In genomic region chr16:96753781-96754173, GRCm38 (mm10) we compare ENCODE assay signal across 14 mouse cellular contexts.
DNase-seq lines count a peak whose midpoint lies in the region; ATAC-seq lines count a peak whose summit lies in the region.
"Had no signal": no experiment of that assay in that cellular context is flagged by ENCODE, and none has a peak within 500 bp of the region (broad histone marks: within the 10 kb centered on the region; RNA-seq: fewer than 3 reads in every experiment).

No protein-coding gene starts in this region.

- no peaks in the 10 kb centered on the region for H3K9me3 ChIP-seq in forebrain, embryonic 14.5 days (replicated peaks; ENCODE audit: control insufficient read depth, low read length)
- H3K9me3 ChIP-seq in forebrain, embryonic 10.5 days = no peaks in the 10 kb centered on the region
- no peaks in the 10 kb centered on the region for H3K9me3 ChIP-seq in midbrain, embryonic 13.5 days
- H3K9me3 ChIP-seq in midbrain, embryonic 11.5 days (ENCODE audit: control insufficient read depth, low read length) = no peaks in the 10 kb centered on the region
- H3K9me3 ChIP-seq: heart, embryonic 10.5 days had no signal

- H3K9ac ChIP-seq in forebrain, embryonic 14.5 days (ENCODE audit: low read length) = no peak overlapping the region
- H3K9ac ChIP-seq in midbrain, embryonic 13.5 days (replicated peaks) = no peak overlapping the region
- H3K9ac ChIP-seq in midbrain, embryonic 11.5 days (ENCODE audit: low read length) = no peak overlapping the region

- no peak overlapping the region for H3K4me3 ChIP-seq in forebrain, embryonic 14.5 days (ENCODE audit: low read depth, low read length)
- no peak overlapping the region for H3K4me3 ChIP-seq in forebrain, embryonic 10.5 days
- H3K4me3 ChIP-seq in midbrain, embryonic 13.5 days (replicated peaks) = no peak overlapping the region
- no peak overlapping the region for H3K4me3 ChIP-seq in midbrain, embryonic 11.5 days (ENCODE audit: low read depth, low read length)
- H3K4me3 ChIP-seq: heart, embryonic 10.5 days had no signal

- no peaks in the 10 kb centered on the region for H3K27me3 ChIP-seq in forebrain, embryonic 14.5 days (replicated peaks; ENCODE audit: control insufficient read depth, insufficient read depth, low read length)
- H3K27me3 ChIP-seq in forebrain, embryonic 10.5 days (ENCODE audit: poor library complexity, severe bottlenecking) = peaks cover 21% of the 10 kb centered on the region
- H3K27me3 ChIP-seq in midbrain, embryonic 13.5 days = no peaks in the 10 kb centered on the region
- H3K27me3 ChIP-seq in midbrain, embryonic 11.5 days (ENCODE audit: control insufficient read depth, insufficient read depth, low read length) = no peaks in the 10 kb centered on the region

- H3K27ac ChIP-seq in forebrain, embryonic 14.5 days (ENCODE audit: low read depth, low read length) = peak overlapping the region; percentile 52; the same call in 1 of the 2 replicates
- H3K27ac ChIP-seq in forebrain, embryonic 10.5 days = no peak overlapping the region
- H3K27ac ChIP-seq in midbrain, embryonic 13.5 days = peak overlapping the region; percentile 51; the same call in 1 of the 2 replicates
- H3K27ac ChIP-seq in midbrain, embryonic 11.5 days (ENCODE audit: low read depth, low read length) = no peak overlapping the region
- H3K27ac ChIP-seq: heart, embryonic 10.5 days; macrophage had no signal

- DNase-seq in forebrain, embryonic 14.5 days (ENCODE audit: low spot score) = no peak
- no peak for DNase-seq in forebrain, embryonic 10.5 days (ENCODE audit: extremely low spot score, low spot score)
- DNase-seq in midbrain, embryonic 11.5 days (ENCODE audit: low spot score, missing footprints) = no peak
- peak; percentile 51 to 69 for DNase-seq in left cerebral cortex, postnatal 10 days (ENCODE audit: extremely low spot score in 1 of 2, low spot score in 2 of 2)
- peak; percentile 21 for DNase-seq in right cerebral cortex, postnatal 25 days
- DNase-seq in adrenal gland, postnatal 4 days (ENCODE audit: low spot score in 2 of 2) = no peak
- no peak for DNase-seq in urinary bladder, postnatal 4 days (ENCODE audit: low spot score in 2 of 2)
- DNase-seq: embryo, embryonic 11 days; kidney, postnatal 14 days; liver had no signal

- WGBS in forebrain, embryonic 14.5 days = 30% methylated on average over 4 of the region's 4 CpGs
- 40% methylated on average over 4 of the region's 4 CpGs for WGBS in forebrain, embryonic 10.5 days
- WGBS in midbrain, embryonic 13.5 days = 22% methylated on average over 4 of the region's 4 CpGs
- WGBS in midbrain, embryonic 11.5 days = 48% methylated on average over 4 of the region's 4 CpGs

- no peak overlapping the region for H3K4me2 ChIP-seq in forebrain, embryonic 14.5 days (ENCODE audit: low read length)
- H3K4me2 ChIP-seq in midbrain, embryonic 13.5 days (replicated peaks) = no peak overlapping the region
- H3K4me2 ChIP-seq in midbrain, embryonic 11.5 days = no peak overlapping the region

- H3K36me3 ChIP-seq in forebrain, embryonic 14.5 days (ENCODE audit: control insufficient read depth, insufficient read depth, low read length) = no peaks in the 10 kb centered on the region
- no peaks in the 10 kb centered on the region for H3K36me3 ChIP-seq in forebrain, embryonic 10.5 days (replicated peaks)
- H3K36me3 ChIP-seq in midbrain, embryonic 13.5 days = no peaks in the 10 kb centered on the region
- H3K36me3 ChIP-seq in midbrain, embryonic 11.5 days (ENCODE audit: control insufficient read depth, insufficient read depth, low read length) = no peaks in the 10 kb centered on the region
- H3K36me3 ChIP-seq: G1E; heart, embryonic 10.5 days had no signal

- ATAC-seq in forebrain, embryonic 14.5 days = no peak
- no peak for ATAC-seq in midbrain, embryonic 13.5 days
- ATAC-seq in midbrain, embryonic 11.5 days (ENCODE audit: low FRiP score) = no peak

- H3K4me1 ChIP-seq in forebrain, embryonic 14.5 days (ENCODE audit: control insufficient read depth, insufficient read depth, low read length) = peaks cover 21% of the 10 kb centered on the region
- peaks cover 27% of the 10 kb centered on the region for H3K4me1 ChIP-seq in forebrain, embryonic 10.5 days
- peaks cover 56% of the 10 kb centered on the region for H3K4me1 ChIP-seq in midbrain, embryonic 13.5 days (replicated peaks)
- peaks cover 21% of the 10 kb centered on the region for H3K4me1 ChIP-seq in midbrain, embryonic 11.5 days (ENCODE audit: control insufficient read depth, insufficient read depth, low read length)

- intact Hi-C loops in left cerebral cortex, postnatal 10 days (cut with DNase I) = no loop called here

Comparison
In these comparisons a context has a peak if more than half of its experiments do, and no peak if none do; other contexts are left out.
1. H3K27ac ChIP-seq: peak in forebrain, embryonic 14.5 days (single experiment) and midbrain, embryonic 13.5 days (single experiment); none in forebrain, embryonic 10.5 days (single experiment) and midbrain, embryonic 11.5 days (single experiment).
2. DNase-seq: peak in left cerebral cortex, postnatal 10 days (2 of 2) and right cerebral cortex, postnatal 25 days (single experiment); none in forebrain, embryonic 14.5 days (single experiment), forebrain, embryonic 10.5 days (single experiment), midbrain, embryonic 11.5 days (single experiment), adrenal gland, postnatal 4 days (0 of 2) and urinary bladder, postnatal 4 days (0 of 2).